ENCODE assay signal across 15 mouse cellular contexts in genomic region chr11:58519756-58520155, GRCm38 (mm10). TPM values are rescaled to one million over a fixed set of nuclear protein-coding genes. Genes with fewer than 3 reads are reported as not detected.
DNase-seq lines count a peak whose midpoint lies in the region; TF ChIP-seq lines count a peak whose summit lies in the region.
"Not testable (repeated sequence)": the region's sequence is repeated elsewhere in the genome, so short reads cannot be mapped to it uniquely, and the experiment has no call there.
"Had no signal": no experiment of that assay in that cellular context is flagged by ENCODE, and none has a peak within 500 bp of the region (broad histone marks: within the 10 kb centered on the region; RNA-seq: fewer than 3 reads in every experiment).

No protein-coding gene starts in this region.

- not testable (repeated sequence) for H3K4me3 ChIP-seq in cerebellum, adult 2 months (replicated peaks; ENCODE audit: insufficient read depth, low read depth, low read length); gastrocnemius, adult 2 months; lung, adult 2 months (replicated peaks; ENCODE audit: extremely low read depth, low read depth, low read length)

- not testable (repeated sequence) for H3K27me3 ChIP-seq in cerebellum, adult 2 months (ENCODE audit: control insufficient read depth, insufficient read depth, low read length)

- WGBS in cerebellum, adult 2 months, result 88% methylated on average over 8 of the region's 9 CpGs
- 92% methylated on average over 8 of the region's 9 CpGs for WGBS in lung, adult 2 months

- not testable (repeated sequence) for H3K4me1 ChIP-seq in cerebellum, adult 2 months (ENCODE audit: control insufficient read depth, insufficient read depth, low read length); lung, adult 2 months (ENCODE audit: control insufficient read depth, insufficient read depth, low read length)

- not testable (repeated sequence) for H3K27ac ChIP-seq in cerebellum, adult 2 months (ENCODE audit: insufficient read depth, low read length); gastrocnemius, adult 2 months

- not testable (repeated sequence) for TF ChIP-seq POLR2A in cerebellum, adult 2 months (IDR thresholded peaks at IDR 0.05; ENCODE audit: borderline replicate concordance, insufficient read depth, low read length); lung, adult 2 months (IDR thresholded peaks at IDR 0.05; ENCODE audit: borderline replicate concordance, extremely low read depth, low read depth, low read length)

- TF ChIP-seq CTCF in cerebellum, adult 2 months (IDR thresholded peaks at IDR 0.05; ENCODE audit: borderline replicate concordance, insufficient read depth, low read depth, low read length); gastrocnemius, adult 2 months (IDR thresholded peaks at IDR 0.05); lung, adult 2 months (IDR thresholded peaks at IDR 0.05; ENCODE audit: insufficient read depth, low read length): not testable (repeated sequence)

- DNase-seq in B cell, adult 2 months, result peak; percentile 15 to 17
- peak; percentile 17 to 29 for DNase-seq in cerebellum, adult 2 months
- DNase-seq in gastrocnemius, adult 2 months, result peak; percentile 36
- peak; percentile 9 for DNase-seq in heart, postnatal 14 days
- peak; percentile 18 for DNase-seq in layer of hippocampus, adult 11-12 months (ENCODE audit: low spot score)
- DNase-seq in lung, adult 2 months, result peak; percentile 7
- DNase-seq in right cerebral cortex, postnatal 25 days, result peak; percentile 10
- peak; percentile 29 for DNase-seq in thymus, postnatal 14 days

- intact Hi-C loops in gastrocnemius, adult 2 months (cut with DNase I); heart, postnatal 14 days (cut with DNase I): not testable (repeated sequence)

RNA-seq across cellular contexts. Expression of gene Olfr330, which starts 14.9 kb away (rescaled TPM):
- polyA plus RNA-seq in cerebellum, adult 2 months (2012; rRNA removed), result not detected in 2 replicates
- total RNA-seq in gastrocnemius, adult 2 months (2021), result not detected
- not detected for total RNA-seq in heart, postnatal 14 days (2021)
- polyA plus RNA-seq in lung, adult 2 months (2012; rRNA removed), result not detected in 2 replicates
- total RNA-seq: hindbrain, postnatal 0 days; megakaryocyte-erythroid progenitor cell, adult 5-6 weeks had no signal
- polyA plus RNA-seq: brain, embryonic 14.5 days; erythroblast, embryonic 14.5 days; heart, embryonic 14.5 days; hindbrain, postnatal 0 days; limb, embryonic 10.5 days; liver, embryonic 15.5 days had no signal

RNA-seq across cellular contexts. Expression of gene Olfr331, which starts 17.4 kb away (rescaled TPM):
- polyA plus RNA-seq in cerebellum, adult 2 months (2012; rRNA removed), result not detected in 2 replicates
- total RNA-seq in gastrocnemius, adult 2 months (2021), result not detected
- not detected for total RNA-seq in heart, postnatal 14 days (2021)
- not detected in 2 replicates for polyA plus RNA-seq in lung, adult 2 months (2012; rRNA removed)
- total RNA-seq: hindbrain, postnatal 0 days; megakaryocyte-erythroid progenitor cell, adult 5-6 weeks had no signal
- polyA plus RNA-seq: brain, embryonic 14.5 days; erythroblast, embryonic 14.5 days; heart, embryonic 14.5 days; hindbrain, postnatal 0 days; limb, embryonic 10.5 days; liver, embryonic 15.5 days had no signal

RNA-seq across cellular contexts. Expression of gene Olfr329-ps, which starts 26.5 kb away (rescaled TPM):
- not detected in 2 replicates for polyA plus RNA-seq in cerebellum, adult 2 months (2012; rRNA removed)
- total RNA-seq in gastrocnemius, adult 2 months (2021), result not detected
- not detected for total RNA-seq in heart, postnatal 14 days (2021)
- polyA plus RNA-seq in lung, adult 2 months (2012; rRNA removed), result 0.08 TPM in 1 of 2 replicates, not detected in the other
- total RNA-seq: hindbrain, postnatal 0 days; megakaryocyte-erythroid progenitor cell, adult 5-6 weeks had no signal
- polyA plus RNA-seq: brain, embryonic 14.5 days; erythroblast, embryonic 14.5 days; heart, embryonic 14.5 days; limb, embryonic 10.5 days; liver, embryonic 15.5 days had no signal

RNA-seq across cellular contexts. Expression of gene Olfr332, which starts 27.4 kb away (rescaled TPM):
- polyA plus RNA-seq in cerebellum, adult 2 months (2012; rRNA removed), result not detected in 2 replicates
- total RNA-seq in gastrocnemius, adult 2 months (2021), result not detected
- total RNA-seq in heart, postnatal 14 days (2021), result not detected
- polyA plus RNA-seq in lung, adult 2 months (2012; rRNA removed), result not detected in 2 replicates
- total RNA-seq: hindbrain, postnatal 0 days; megakaryocyte-erythroid progenitor cell, adult 5-6 weeks had no signal
- polyA plus RNA-seq: brain, embryonic 14.5 days; erythroblast, embryonic 14.5 days; heart, embryonic 14.5 days; hindbrain, postnatal 0 days; limb, embryonic 10.5 days; liver, embryonic 15.5 days had no signal

RNA-seq across cellular contexts. Expression of gene Olfr328, which starts 35.7 kb away (rescaled TPM):
- 0.07 and 0.11 TPM in 2 replicates for polyA plus RNA-seq in cerebellum, adult 2 months (2012; rRNA removed)
- total RNA-seq in gastrocnemius, adult 2 months (2021), result not detected
- under 1 TPM; 0.10 to 0.12 TPM for total RNA-seq in heart, postnatal 14 days (2021)
- polyA plus RNA-seq in lung, adult 2 months (2012; rRNA removed), result not detected in 2 replicates
- total RNA-seq: hindbrain, postnatal 0 days; megakaryocyte-erythroid progenitor cell, adult 5-6 weeks had no signal
- polyA plus RNA-seq: brain, embryonic 14.5 days; erythroblast, embryonic 14.5 days; heart, embryonic 14.5 days; hindbrain, postnatal 0 days; liver, embryonic 15.5 days had no signal
